Mouse (Mus musculus) C2C12 (cell line): ENCODE results near the gene Rxfp1.

Source experiments
- CEBPB ChIP-seq: IDR thresholded peaks from one replicate; pipeline ENCODE4 v1.6.1; 2011; ENCODE audit warnings: low read depth, mild to moderate bottlenecking, control low read depth, moderate library complexity
- CTCF ChIP-seq: IDR thresholded peaks from one replicate; pipeline ENCODE4 v1.5.1; 2011; ENCODE audit not compliant: control insufficient read depth, insufficient read depth, insufficient read length
- MAX ChIP-seq: IDR thresholded peaks from one replicate; pipeline ENCODE4 v1.6.1; 2011; ENCODE audit warnings: mild to moderate bottlenecking, control low read depth
- MYOG ChIP-seq: IDR thresholded peaks from one replicate; pipeline ENCODE4 v1.6.1; 2011; ENCODE audit not compliant: control insufficient read depth, insufficient read length; ENCODE audit errors: extremely low read depth
- USF1 ChIP-seq: IDR thresholded peaks from one replicate; pipeline ENCODE4 v1.6.1; 2011; ENCODE audit warnings: low read depth, mild to moderate bottlenecking, control low read depth, moderate library complexity

- TF ChIP-seq MYOG (no peak), USF1 (no peak), CTCF (no peak), CEBPB (no peak), MAX (no peak)
These were observed 47.5 kb downstream of the Rxfp1 start for GRCm38 (mm10) chr3:79690111-79690651.
